Mouse (Mus musculus) heart, embryonic 12.5 days (tissue): ENCODE measurements around the gene Ccser2. TPM values are rescaled to one million over a fixed set of nuclear protein-coding genes. Genes with fewer than 3 reads are reported as not detected.
A peak's percentile ranks its signal among the peaks of the same experiment; 100 is the strongest.

Source experiments
- ATAC-seq: fragments of 200-750 bp; cut with Nextera tagmentation; 2 replicates; pipeline ENCODE4 v1.8.0; 2017; ENCODE audit warnings: moderate TSS enrichment, moderate library complexity; ENCODE audit not compliant: insufficient number of reproducible peaks, low FRiP score
- H3K27ac ChIP-seq: fragments of 300-500 bp; sonication (generic); 2 replicates; pipeline ENCODE4 v1.5.1; 2016; ENCODE audit warnings: mild to moderate bottlenecking, moderate library complexity; ENCODE audit not compliant: poor library complexity, severe bottlenecking
- H3K27me3 ChIP-seq: fragments of 300-500 bp; sonication (generic); replicated peaks from 2 replicates; pipeline ENCODE4 v1.6.1; 2016; ENCODE audit warnings: mild to moderate bottlenecking, moderate library complexity
- H3K36me3 ChIP-seq: fragments of 300-500 bp; sonication (generic); 2 replicates; pipeline ENCODE4 v1.6.1; 2016; ENCODE audit warnings: mild to moderate bottlenecking, moderate library complexity
- H3K4me1 ChIP-seq: fragments of 300-500 bp; sonication (generic); replicated peaks from 2 replicates; pipeline ENCODE4 v1.6.1; 2016; ENCODE audit warnings: mild to moderate bottlenecking
- H3K4me2 ChIP-seq: fragments of 300-500 bp; sonication (generic); 2 replicates; pipeline ENCODE4 v1.6.1; 2016; ENCODE audit warnings: mild to moderate bottlenecking, moderate library complexity
- H3K4me3 ChIP-seq: fragments of 300-500 bp; sonication (generic); 2 replicates; pipeline ENCODE4 v1.5.1; 2016; ENCODE audit warnings: mild to moderate bottlenecking
- H3K9ac ChIP-seq: fragments of 300-500 bp; sonication (generic); 2 replicates; pipeline ENCODE4 v1.6.1; 2016; ENCODE audit warnings: mild to moderate bottlenecking, moderate library complexity
- H3K9me3 ChIP-seq: fragments of 300-500 bp; sonication (generic); replicated peaks from 2 replicates; pipeline ENCODE4 v1.6.1; 2016; ENCODE audit warnings: mild to moderate bottlenecking, moderate library complexity
- WGBS: fragments of 180-500 bp; shearing (Covaris S2); methylation state at CpG from one replicate; pipeline ENCODE4 v1.1.7; 2016; 5-methylcytosine and 5-hydroxymethylcytosine counted together
- polyA plus RNA-seq: library from polyadenylated mRNA; unstranded; fragments of >200 nt; fragmentation: Nextera tagmentation; extraction: Ambion mirVana; gene quantifications from 2 replicates; pipeline ENCODE4 v1.2.1, GENCODE M21; 2016

Ccser2 gene
- polyA plus RNA-seq, 1 experiment from 2014 or later, result 43.4 TPM

GRCm38 (mm10) chr14:36866966-36867700, 101.4 kb downstream of the Ccser2 start:
- Histone ChIP-seq H3K27me3 (no peaks in the 10 kb centered on the region), H3K9me3 (no peaks in the 10 kb centered on the region), H3K36me3 (no peaks in the 10 kb centered on the region), H3K4me3 (no peak overlapping the region), H3K27ac (no peak overlapping the region), H3K9ac (no peak overlapping the region), H3K4me2 (no peak overlapping the region), H3K4me1 (no peaks in the 10 kb centered on the region)
- ATAC-seq, result no peak
- WGBS, result 15% methylated on average over 6 of the region's 6 CpGs

DNA sequence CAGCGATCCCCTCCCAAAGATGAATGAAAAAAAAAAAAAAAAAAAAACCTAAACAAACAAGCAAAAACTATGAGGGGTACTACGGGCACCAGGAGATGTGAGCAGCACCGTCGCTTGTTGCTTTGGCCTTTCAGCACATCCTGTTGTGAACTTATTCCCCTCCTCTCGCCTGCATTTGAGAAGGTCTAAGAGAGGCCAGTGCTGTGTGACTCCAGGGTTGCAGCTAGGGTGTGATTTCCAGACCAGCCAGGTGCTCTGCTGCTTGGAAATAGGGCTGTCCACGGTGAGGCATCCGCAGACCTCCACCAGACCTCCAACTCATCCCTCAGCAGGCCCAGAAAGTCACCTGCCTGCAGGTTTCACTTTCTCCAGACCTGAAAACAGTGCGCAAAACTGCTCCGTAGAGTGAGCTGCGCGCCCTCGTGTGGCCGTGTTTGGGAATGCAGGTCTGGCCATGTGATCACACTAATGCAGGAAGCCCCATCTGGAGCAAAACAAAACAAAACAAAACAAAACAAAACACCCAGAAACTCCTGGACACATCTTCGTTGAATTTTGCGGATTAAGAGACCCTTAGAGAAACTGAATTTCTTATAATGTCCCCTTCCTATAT, 104.6 kb downstream of the Ccser2 start:
- WGBS, result 20% methylated on average over 15 of the region's 15 CpGs
- Histone ChIP-seq H3K9me3 (no peaks in the 10 kb centered on the region), H3K36me3 (no peaks in the 10 kb centered on the region), H3K27ac (no peak overlapping the region), H3K4me2 (peak overlapping the region; percentile 69), H3K27me3 (no peaks in the 10 kb centered on the region), H3K4me1 (no peaks in the 10 kb centered on the region), H3K4me3 (peak overlapping the region; percentile 38), H3K9ac (peak overlapping the region; percentile 52; the same call in 1 of the 2 replicates)
- peak; percentile 34 for ATAC-seq

DNA sequence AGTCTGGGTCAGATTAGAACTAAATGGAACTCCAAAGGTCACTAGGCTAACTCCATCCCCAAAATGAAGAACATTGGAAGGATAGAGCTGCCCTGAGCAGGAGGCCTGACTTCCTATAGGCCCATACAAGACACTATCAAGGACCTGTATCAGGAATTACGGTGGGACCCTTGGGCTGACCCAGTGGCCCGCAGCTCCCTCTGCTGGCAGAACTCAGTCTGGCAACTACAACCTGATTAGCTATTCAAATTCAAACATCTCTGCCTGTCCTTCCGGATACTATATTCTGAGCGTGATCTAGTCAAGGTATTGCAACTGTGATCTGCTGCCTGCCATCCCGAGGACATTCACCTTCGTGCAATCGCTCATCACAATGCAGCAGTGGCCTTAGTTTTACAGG, 106.2 kb downstream of the Ccser2 start:
- H3K4me3 ChIP-seq, result no peak overlapping the region
- H3K27ac ChIP-seq, result no peak overlapping the region
- H3K27me3 ChIP-seq, result no peaks in the 10 kb centered on the region
- H3K4me1 ChIP-seq, result no peaks in the 10 kb centered on the region
- WGBS, result 22% methylated on average over 7 of the region's 7 CpGs
- H3K9me3 ChIP-seq, result no peaks in the 10 kb centered on the region
- no peak overlapping the region for H3K4me2 ChIP-seq
- no peak overlapping the region for H3K9ac ChIP-seq
- ATAC-seq, result no peak
- H3K36me3 ChIP-seq, result no peaks in the 10 kb centered on the region

DNA sequence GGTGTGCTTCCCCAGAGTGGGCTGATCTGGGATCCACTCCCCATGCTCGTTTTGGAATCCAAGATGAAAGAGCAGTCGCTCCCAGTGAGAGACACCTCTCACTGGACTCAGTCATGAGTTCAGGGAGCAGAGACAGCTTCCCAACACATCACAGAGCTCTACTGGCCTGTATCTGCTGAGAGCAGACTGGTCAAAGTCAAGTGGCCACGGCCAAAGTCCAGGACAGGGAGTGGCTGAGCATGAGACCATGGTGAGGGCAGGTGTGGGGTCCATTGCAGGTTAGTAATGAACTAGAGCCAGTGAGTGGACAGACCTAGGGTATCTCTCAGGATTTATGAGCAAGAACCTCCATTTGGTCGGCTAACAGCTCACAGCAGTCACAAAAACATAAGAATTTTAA, 109.6 kb downstream of the Ccser2 start:
- WGBS, result 53% methylated on average over 4 of the region's 4 CpGs
- Histone ChIP-seq H3K9ac (no peak overlapping the region), H3K4me1 (no peaks in the 10 kb centered on the region), H3K9me3 (no peaks in the 10 kb centered on the region), H3K36me3 (no peaks in the 10 kb centered on the region), H3K4me2 (no peak overlapping the region), H3K27me3 (no peaks in the 10 kb centered on the region), H3K4me3 (no peak overlapping the region), H3K27ac (no peak overlapping the region)
- no peak for ATAC-seq

DNA sequence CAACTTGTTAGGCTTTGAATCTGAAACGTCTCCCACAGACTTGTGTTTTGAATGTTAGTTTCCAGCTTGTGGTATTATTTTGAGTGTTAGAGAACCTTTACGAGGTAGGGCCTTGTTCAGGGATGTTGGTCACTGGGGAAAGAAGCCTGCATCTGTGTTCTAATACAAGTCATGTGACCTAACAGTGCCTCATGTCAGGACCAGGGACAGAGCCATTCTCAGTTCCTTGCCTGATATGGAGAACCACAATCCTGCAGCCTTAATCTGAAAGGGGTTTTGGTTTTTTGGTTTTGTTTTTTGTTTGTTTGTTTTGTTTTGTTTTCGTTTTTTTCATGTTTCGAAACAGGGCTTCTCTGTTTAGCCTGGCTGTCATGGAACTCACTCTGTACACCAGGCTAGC, 115.6 kb downstream of the Ccser2 start:
- Histone ChIP-seq H3K27ac (no peak overlapping the region), H3K9me3 (no peaks in the 10 kb centered on the region), H3K4me2 (no peak overlapping the region), H3K9ac (no peak overlapping the region), H3K27me3 (no peaks in the 10 kb centered on the region), H3K36me3 (no peaks in the 10 kb centered on the region), H3K4me1 (no peaks in the 10 kb centered on the region), H3K4me3 (no peak overlapping the region)
- WGBS, result 54% methylated on average over 4 of the region's 4 CpGs
- ATAC-seq, result no peak

GRCm38 (mm10) chr14:36848860-36849259, 119.7 kb downstream of the Ccser2 start:
- no peaks in the 10 kb centered on the region for H3K36me3 ChIP-seq
- WGBS, result 10% methylated on average over 1 of the region's 1 CpGs
- H3K4me2 ChIP-seq, result no peak overlapping the region
- no peaks in the 10 kb centered on the region for H3K4me1 ChIP-seq
- no peaks in the 10 kb centered on the region for H3K27me3 ChIP-seq
- no peak for ATAC-seq
- no peak overlapping the region for H3K9ac ChIP-seq
- no peak overlapping the region for H3K4me3 ChIP-seq
- H3K9me3 ChIP-seq, result no peaks in the 10 kb centered on the region
- H3K27ac ChIP-seq, result no peak overlapping the region

Other genes with a start within 250 kb of the Ccser2 start
- gene Rgr, start 80.2 kb upstream of the Ccser2 start, polyA plus RNA-seq, result not detected in 2 replicates
- not detected in 2 replicates for gene Lrit1, start 86.1 kb upstream of the Ccser2 start, polyA plus RNA-seq
- gene Lrit2, start 99.2 kb upstream of the Ccser2 start, polyA plus RNA-seq, result not detected in 2 replicates
- gene Cdhr1, start 129.6 kb upstream of the Ccser2 start, polyA plus RNA-seq, result 0.14 and 0.20 TPM in 2 replicates
- gene 2610528A11Rik, start 145.2 kb upstream of the Ccser2 start, polyA plus RNA-seq, result 0.96 and 1.8 TPM in 2 replicates
- gene Ghitm, start 166.5 kb upstream of the Ccser2 start, polyA plus RNA-seq, result 366 and 371 TPM in 2 replicates